Mouse (Mus musculus) stomach, embryonic 15.5 days (tissue): ENCODE measurements at regions not wholly inside any gene's neighbourhood (a gene's known extent, or its start where the extent isn't known, plus 50 kb on each side); places are given as distances from the start of the nearest gene placed in this dataset.
A peak's percentile ranks its signal among the peaks of the same experiment; 100 is the strongest.

Source experiments
- ATAC-seq: fragments of 200-750 bp; cut with Nextera tagmentation; 2 replicates; pipeline ENCODE4 v1.8.0; 2017; ENCODE audit warnings: low read depth, moderate number of reproducible peaks, moderate TSS enrichment; ENCODE audit not compliant: insufficient read depth, low FRiP score
- H3K27ac ChIP-seq: fragments of 300-500 bp; sonication (generic); 2 replicates; pipeline ENCODE4 v1.5.1; 2015; ENCODE audit warnings: mild to moderate bottlenecking, inconsistent platforms
- H3K27me3 ChIP-seq: fragments of 300-500 bp; sonication (generic); replicated peaks from 2 replicates; pipeline ENCODE4 v1.6.1; 2015; ENCODE audit warnings: inconsistent platforms
- H3K36me3 ChIP-seq: fragments of 300-500 bp; sonication (generic); 2 replicates; pipeline ENCODE4 v1.6.1; 2015; ENCODE audit warnings: inconsistent platforms
- H3K4me1 ChIP-seq: fragments of 300-500 bp; sonication (generic); 2 replicates; pipeline ENCODE4 v1.6.1; 2015; ENCODE audit warnings: inconsistent platforms
- H3K4me2 ChIP-seq: fragments of 300-500 bp; sonication (generic); 2 replicates; pipeline ENCODE4 v1.6.1; 2015; ENCODE audit warnings: mild to moderate bottlenecking, inconsistent platforms
- H3K4me3 ChIP-seq: fragments of 300-500 bp; sonication (generic); replicated peaks from 2 replicates; pipeline ENCODE4 v1.5.1; 2015; ENCODE audit warnings: inconsistent platforms
- H3K9ac ChIP-seq: fragments of 300-500 bp; sonication (generic); 2 replicates; pipeline ENCODE4 v1.6.1; 2015; ENCODE audit warnings: inconsistent platforms
- H3K9me3 ChIP-seq: fragments of 300-500 bp; sonication (generic); 2 replicates; pipeline ENCODE4 v1.6.1; 2016; ENCODE audit warnings: inconsistent platforms
- WGBS: fragments of 180-500 bp; shearing (Covaris S2); methylation state at CpG from one replicate; pipeline ENCODE4 v1.1.7; 2015; 5-methylcytosine and 5-hydroxymethylcytosine counted together

- no peaks in the 10 kb centered on the region for H3K9me3 ChIP-seq
- no peak overlapping the region for H3K9ac ChIP-seq
- no peak; the same call in 1 of the 2 replicates for ATAC-seq
- H3K27me3 ChIP-seq = no peaks in the 10 kb centered on the region
- H3K4me2 ChIP-seq = no peak overlapping the region
- no peak overlapping the region for H3K27ac ChIP-seq
- H3K36me3 ChIP-seq = no peaks in the 10 kb centered on the region
- H3K4me1 ChIP-seq = no peaks in the 10 kb centered on the region
- H3K4me3 ChIP-seq = no peak overlapping the region
- whole genome bisulfite sequencing = 43% methylated on average over 7 of the region's 7 CpGs
Observed at GRCm38 (mm10) chr12:77638266-77638665, 400.3 kb downstream of the Fut8 start.

- H3K9me3 ChIP-seq = no peaks in the 10 kb centered on the region
- H3K9ac ChIP-seq = no peak overlapping the region
- H3K4me3 ChIP-seq = no peak overlapping the region
- no peaks in the 10 kb centered on the region for H3K36me3 ChIP-seq
- no peak for ATAC-seq
- H3K4me1 ChIP-seq = no peaks in the 10 kb centered on the region
- H3K4me2 ChIP-seq = no peak overlapping the region
- WGBS = 61% methylated on average over 4 of the region's 4 CpGs
- no peaks in the 10 kb centered on the region for H3K27me3 ChIP-seq
- H3K27ac ChIP-seq = no peak overlapping the region
Observed at GRCm38 (mm10) chr12:77642336-77642735, 404.4 kb downstream of the Fut8 start.

GRCm38 (mm10) chr12:77647841-77648240 is 409.9 kb downstream of the Fut8 start:
- 61% methylated on average over 3 of the region's 3 CpGs for WGBS
- no peak for ATAC-seq
- Histone ChIP-seq H3K4me3 (no peak overlapping the region), H3K36me3 (no peaks in the 10 kb centered on the region), H3K4me2 (no peak overlapping the region), H3K9me3 (no peaks in the 10 kb centered on the region), H3K27me3 (no peaks in the 10 kb centered on the region), H3K4me1 (no peaks in the 10 kb centered on the region), H3K27ac (no peak overlapping the region), H3K9ac (no peak overlapping the region)

GRCm38 (mm10) chr12:77654282-77654681 is 416.4 kb downstream of the Fut8 start:
- H3K4me3 ChIP-seq = no peak overlapping the region
- no peak overlapping the region for H3K9ac ChIP-seq
- no peaks in the 10 kb centered on the region for H3K4me1 ChIP-seq
- ATAC-seq = no peak
- H3K27me3 ChIP-seq = no peaks in the 10 kb centered on the region
- no peaks in the 10 kb centered on the region for H3K36me3 ChIP-seq
- no peak overlapping the region for H3K27ac ChIP-seq
- no peaks in the 10 kb centered on the region for H3K9me3 ChIP-seq
- no peak overlapping the region for H3K4me2 ChIP-seq
- 60% methylated on average over 3 of the region's 3 CpGs for WGBS

- H3K27ac ChIP-seq = no peak overlapping the region
- no peaks in the 10 kb centered on the region for H3K36me3 ChIP-seq
- no peak overlapping the region for H3K4me2 ChIP-seq
- no peak overlapping the region for H3K9ac ChIP-seq
- no peaks in the 10 kb centered on the region for H3K27me3 ChIP-seq
- ATAC-seq = no peak
- no peaks in the 10 kb centered on the region for H3K9me3 ChIP-seq
- 53% methylated on average over 5 of the region's 5 CpGs for WGBS
- H3K4me3 ChIP-seq = no peak overlapping the region
- no peaks in the 10 kb centered on the region for H3K4me1 ChIP-seq
Observed at GRCm38 (mm10) chr12:77657060-77657459, 419.1 kb downstream of the Fut8 start.

GRCm38 (mm10) chr12:77657878-77658277 is 420.0 kb downstream of the Fut8 start:
- no peaks in the 10 kb centered on the region for H3K27me3 ChIP-seq
- no peaks in the 10 kb centered on the region for H3K4me1 ChIP-seq
- no peak for ATAC-seq
- 50% methylated on average over 3 of the region's 3 CpGs for WGBS
- no peak overlapping the region for H3K4me3 ChIP-seq
- H3K36me3 ChIP-seq = no peaks in the 10 kb centered on the region
- no peak overlapping the region for H3K9ac ChIP-seq
- no peak overlapping the region for H3K27ac ChIP-seq
- H3K4me2 ChIP-seq = no peak overlapping the region
- no peaks in the 10 kb centered on the region for H3K9me3 ChIP-seq

GRCm38 (mm10) chr12:77663180-77663579 is 425.3 kb downstream of the Fut8 start:
- 54% methylated on average over 3 of the region's 3 CpGs for WGBS
- no peaks in the 10 kb centered on the region for H3K36me3 ChIP-seq
- no peaks in the 10 kb centered on the region for H3K9me3 ChIP-seq
- H3K27ac ChIP-seq = no peak overlapping the region; the same call in 1 of the 2 replicates
- ATAC-seq = no peak
- H3K4me1 ChIP-seq = no peaks in the 10 kb centered on the region
- H3K4me2 ChIP-seq = no peak overlapping the region
- H3K4me3 ChIP-seq = no peak overlapping the region
- no peaks in the 10 kb centered on the region for H3K27me3 ChIP-seq
- no peak overlapping the region for H3K9ac ChIP-seq

GRCm38 (mm10) chr12:77663665-77664374 is 425.9 kb downstream of the Fut8 start:
- Histone ChIP-seq H3K27me3 (no peaks in the 10 kb centered on the region), H3K4me3 (no peak overlapping the region), H3K36me3 (no peaks in the 10 kb centered on the region), H3K27ac (no peak overlapping the region; the same call in 1 of the 2 replicates), H3K9ac (no peak overlapping the region), H3K4me2 (no peak overlapping the region), H3K9me3 (no peaks in the 10 kb centered on the region), H3K4me1 (no peaks in the 10 kb centered on the region)
- 50% methylated on average over 7 of the region's 7 CpGs for WGBS
- ATAC-seq = peak; percentile 47; the same call in 1 of the 2 replicates

- 75% methylated on average over 8 of the region's 8 CpGs for WGBS
- Histone ChIP-seq H3K27ac (no peak overlapping the region), H3K27me3 (no peaks in the 10 kb centered on the region), H3K9me3 (no peaks in the 10 kb centered on the region), H3K4me3 (no peak overlapping the region), H3K4me2 (no peak overlapping the region), H3K36me3 (no peaks in the 10 kb centered on the region), H3K4me1 (no peaks in the 10 kb centered on the region), H3K9ac (no peak overlapping the region)
- ATAC-seq = no peak
Observed at GRCm38 (mm10) chr12:77666411-77666810, 428.5 kb downstream of the Fut8 start.

- WGBS = 67% methylated on average over 10 of the region's 10 CpGs
- no peak for ATAC-seq
- Histone ChIP-seq H3K9me3 (no peaks in the 10 kb centered on the region), H3K36me3 (no peaks in the 10 kb centered on the region), H3K27me3 (no peaks in the 10 kb centered on the region), H3K4me2 (no peak overlapping the region), H3K4me1 (no peaks in the 10 kb centered on the region), H3K27ac (no peak overlapping the region), H3K9ac (no peak overlapping the region), H3K4me3 (no peak overlapping the region)
Observed at GRCm38 (mm10) chr12:77667151-77667874, 429.4 kb downstream of the Fut8 start.

GRCm38 (mm10) chr12:77667875-77668204 is 429.9 kb downstream of the Fut8 start:
- no peaks in the 10 kb centered on the region for H3K36me3 ChIP-seq
- no peaks in the 10 kb centered on the region for H3K27me3 ChIP-seq
- no peaks in the 10 kb centered on the region for H3K4me1 ChIP-seq
- no peaks in the 10 kb centered on the region for H3K9me3 ChIP-seq
- H3K4me3 ChIP-seq = no peak overlapping the region
- WGBS = 2% methylated on average over 6 of the region's 6 CpGs
- no peak overlapping the region for H3K4me2 ChIP-seq
- no peak overlapping the region for H3K27ac ChIP-seq
- ATAC-seq = no peak
- no peak overlapping the region for H3K9ac ChIP-seq

GRCm38 (mm10) chr12:77670531-77670930 is 432.6 kb downstream of the Fut8 start:
- Histone ChIP-seq H3K27me3 (no peaks in the 10 kb centered on the region), H3K4me1 (no peaks in the 10 kb centered on the region), H3K4me3 (no peak overlapping the region), H3K4me2 (no peak overlapping the region), H3K36me3 (no peaks in the 10 kb centered on the region), H3K27ac (no peak overlapping the region), H3K9me3 (no peaks in the 10 kb centered on the region), H3K9ac (no peak overlapping the region)
- ATAC-seq = no peak
- 56% methylated on average over 8 of the region's 8 CpGs for WGBS
